Mouse (Mus musculus): ENCODE measurements around the gene Srsx.
"Not testable (repeated sequence)": the region's sequence is repeated elsewhere in the genome, so short reads cannot be mapped to it uniquely, and the experiment has no call there.

Gene Srsx

GRCm38 (mm10) chrX:123222381-123222780, at the start of gene Srsx:
Srsx (minus strand) TSS chrX:123222481.
- DNase-seq (ENCODE audit: extremely low read depth, insufficient read length, low spot score), result not testable (repeated sequence)

- DNase-seq (ENCODE audit: extremely low read depth, insufficient read length, low spot score), result not testable (repeated sequence)
These were observed 24.5 kb upstream of the Srsx start, which contains the start of gene Gm17577 for GRCm38 (mm10) chrX:123246807-123247206. Gm17577 (minus strand) TSS chrX:123246907.
